Mouse (Mus musculus) kidney, adult 9 months (tissue): ENCODE data around the gene Dok5.
A peak's percentile ranks its signal among the peaks of the same experiment; 100 is the strongest.

Experiments
- DNase-seq: peaks from one replicate; pipeline ENCODE4 v3.0.0; 2022

Gene Dok5

GRCm38 (mm10) chr2:170738891-170739290 is 7.3 kb downstream of the Dok5 start:
- no peak for DNase-seq

GRCm38 (mm10) chr2:170739713-170740365 is 8.2 kb downstream of the Dok5 start:
- no peak for DNase-seq

GRCm38 (mm10) chr2:170743521-170743920 is 11.9 kb downstream of the Dok5 start:
- no peak for DNase-seq

- no peak for DNase-seq
These were observed 17.3 kb downstream of the Dok5 start for GRCm38 (mm10) chr2:170748901-170749300.

GRCm38 (mm10) chr2:170752191-170752850 is 20.7 kb downstream of the Dok5 start:
- DNase-seq = no peak

GRCm38 (mm10) chr2:170755817-170756216 is 24.2 kb downstream of the Dok5 start:
- no peak for DNase-seq

- DNase-seq = no peak
These were observed 25.1 kb downstream of the Dok5 start for GRCm38 (mm10) chr2:170756667-170757066.

- DNase-seq = no peak
These were observed 25.7 kb downstream of the Dok5 start for GRCm38 (mm10) chr2:170757228-170757875.

GRCm38 (mm10) chr2:170758201-170758600 is 26.6 kb downstream of the Dok5 start:
- no peak for DNase-seq

- DNase-seq = no peak
These were observed 33.1 kb downstream of the Dok5 start for GRCm38 (mm10) chr2:170764704-170765103.

GRCm38 (mm10) chr2:170767243-170767642 is 35.6 kb downstream of the Dok5 start:
- DNase-seq = no peak

- DNase-seq = no peak
These were observed 37.1 kb downstream of the Dok5 start for GRCm38 (mm10) chr2:170768699-170769098.

GRCm38 (mm10) chr2:170771555-170771954 is 39.9 kb downstream of the Dok5 start:
- no peak for DNase-seq

- no peak for DNase-seq
These were observed 40.7 kb downstream of the Dok5 start for GRCm38 (mm10) chr2:170772126-170772884.

- no peak for DNase-seq
These were observed 41.3 kb downstream of the Dok5 start for GRCm38 (mm10) chr2:170772885-170773270.

GRCm38 (mm10) chr2:170775577-170775976 is 44.0 kb downstream of the Dok5 start:
- no peak for DNase-seq

- no peak for DNase-seq
These were observed 44.5 kb downstream of the Dok5 start for GRCm38 (mm10) chr2:170776107-170776506.

- DNase-seq = no peak
These were observed 46.0 kb downstream of the Dok5 start for GRCm38 (mm10) chr2:170777572-170777971.

GRCm38 (mm10) chr2:170780010-170780750 is 48.6 kb downstream of the Dok5 start:
- DNase-seq = no peak

- DNase-seq = no peak
These were observed 56.5 kb downstream of the Dok5 start for GRCm38 (mm10) chr2:170788101-170788500.

- DNase-seq = peak; percentile 27
These were observed 59.9 kb downstream of the Dok5 start for GRCm38 (mm10) chr2:170791332-170792017.

GRCm38 (mm10) chr2:170795242-170795641 is 63.6 kb downstream of the Dok5 start:
- no peak for DNase-seq
